Mouse (Mus musculus) midbrain, embryonic 13.5 days (tissue): ENCODE data around the gene Fau. TPM values are rescaled to one million over a fixed set of nuclear protein-coding genes. Genes with fewer than 3 reads are reported as not detected.

ENCODE experiments used
- ATAC-seq: fragments of 200-750 bp; cut with Nextera tagmentation; 2 replicates; pipeline ENCODE4 v1.8.0; 2017; ENCODE audit warnings: mild to moderate bottlenecking, moderate TSS enrichment, moderate library complexity
- H3K27ac ChIP-seq: fragments of 300-500 bp; sonication (generic); 2 replicates; pipeline ENCODE4 v1.5.1; 2015; ENCODE audit warnings: inconsistent platforms, mild to moderate bottlenecking, moderate library complexity
- H3K27me3 ChIP-seq: fragments of 300-500 bp; sonication (generic); 2 replicates; pipeline ENCODE4 v1.6.1; 2015; ENCODE audit warnings: mild to moderate bottlenecking, inconsistent platforms
- H3K36me3 ChIP-seq: fragments of 300-500 bp; sonication (generic); 2 replicates; pipeline ENCODE4 v1.6.1; 2015; ENCODE audit warnings: mild to moderate bottlenecking, inconsistent platforms
- H3K4me1 ChIP-seq: fragments of 300-500 bp; sonication (generic); replicated peaks from 2 replicates; pipeline ENCODE4 v1.6.1; 2015; ENCODE audit warnings: inconsistent platforms
- H3K4me2 ChIP-seq: fragments of 300-500 bp; sonication (generic); replicated peaks from 2 replicates; pipeline ENCODE4 v1.6.1; 2015; ENCODE audit warnings: moderate library complexity, mild to moderate bottlenecking, inconsistent platforms
- H3K4me3 ChIP-seq: fragments of 300-500 bp; sonication (generic); replicated peaks from 2 replicates; pipeline ENCODE4 v1.5.1; 2015; ENCODE audit warnings: mild to moderate bottlenecking, inconsistent platforms
- H3K9ac ChIP-seq: fragments of 300-500 bp; sonication (generic); replicated peaks from 2 replicates; pipeline ENCODE4 v1.6.1; 2015; ENCODE audit warnings: mild to moderate bottlenecking, inconsistent platforms
- H3K9me3 ChIP-seq: fragments of 300-500 bp; sonication (generic); 2 replicates; pipeline ENCODE4 v1.6.1; 2016; ENCODE audit warnings: mild to moderate bottlenecking, inconsistent platforms
- WGBS: fragments of 180-500 bp; shearing (Covaris S2); methylation state at CpG from one replicate; pipeline ENCODE4 v1.1.7; 2015; 5-methylcytosine and 5-hydroxymethylcytosine counted together
- polyA plus RNA-seq: library from polyadenylated mRNA; unstranded; fragments of >200 nt; fragmentation: Nextera tagmentation; extraction: Ambion mirVana; gene quantifications from 2 replicates; pipeline ENCODE4 v1.2.1, GENCODE M21; 2015

The Fau gene
- polyA plus RNA-seq, 1 experiment from 2014 or later: 632 TPM

- Histone ChIP-seq H3K27me3 (no peaks in the 10 kb centered on the region), H3K9me3 (no peaks in the 10 kb centered on the region), H3K9ac (peak overlapping the region; percentile 93), H3K27ac (no peak overlapping the region; the same call in 1 of the 2 replicates), H3K4me2 (peak overlapping the region; percentile 100), H3K4me3 (peak overlapping the region; percentile 96), H3K4me1 (peaks cover 30% of the 10 kb centered on the region), H3K36me3 (peaks cover 48% of the 10 kb centered on the region)
- ATAC-seq: no peak
- 90% methylated on average over 8 of the region's 8 CpGs for WGBS
Measured at GRCm38 (mm10) chr19:6047899-6048166, 9.8 kb upstream of the Fau start.

DNA sequence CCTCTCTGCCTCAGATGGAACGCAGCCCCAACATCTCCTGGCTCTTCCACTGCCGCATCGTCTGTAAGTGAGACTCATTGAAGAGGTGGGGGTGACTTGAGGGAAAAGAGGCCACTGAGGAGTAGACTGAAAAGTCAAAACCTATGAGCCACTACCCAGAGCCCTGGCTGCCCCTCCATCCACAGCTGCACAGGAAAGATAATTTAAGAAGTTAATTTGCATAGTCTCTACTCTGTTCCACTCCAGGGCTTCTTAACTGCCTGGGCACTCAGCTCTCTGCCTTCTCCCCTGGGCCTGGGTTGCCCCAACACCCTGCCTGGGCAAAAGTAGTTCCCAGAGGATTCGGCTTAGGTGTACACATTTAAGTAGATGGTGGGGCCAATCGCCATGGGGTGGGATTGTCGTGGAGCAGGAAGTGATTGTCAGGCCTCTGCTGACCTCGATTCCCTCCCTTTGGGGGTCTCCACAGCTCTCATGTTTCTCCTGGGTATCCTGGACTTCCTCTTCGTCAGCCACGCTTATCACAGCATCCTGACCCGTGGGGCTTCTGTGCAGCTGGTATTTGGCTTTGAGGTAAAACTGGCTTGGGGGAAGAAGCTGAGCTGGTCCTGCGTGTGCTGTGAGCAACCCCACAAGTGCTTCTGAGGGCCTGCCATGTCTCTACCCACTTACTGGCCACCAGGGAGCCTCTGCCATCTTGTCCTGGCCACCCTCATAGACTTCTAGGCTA lies 8.8 kb upstream of the Fau start:
- Histone ChIP-seq H3K4me3 (peak overlapping the region; percentile 96; the same call in 1 of the 2 replicates), H3K36me3 (peaks cover 58% of the 10 kb centered on the region), H3K4me2 (peak overlapping the region; percentile 100; the same call in 1 of the 2 replicates), H3K4me1 (peaks cover 30% of the 10 kb centered on the region), H3K27me3 (no peaks in the 10 kb centered on the region), H3K9me3 (no peaks in the 10 kb centered on the region), H3K27ac (no peak overlapping the region), H3K9ac (0 out of 2 replicates have a peak overlapping the region, but pooled peaks have one; percentile 93)
- WGBS: 94% methylated on average over 11 of the region's 11 CpGs
- ATAC-seq: no peak

GRCm38 (mm10) chr19:6052516-6052915 lies 5.1 kb upstream of the Fau start:
- Histone ChIP-seq H3K27me3 (no peaks in the 10 kb centered on the region), H3K9ac (no peak overlapping the region), H3K4me1 (peaks cover 30% of the 10 kb centered on the region), H3K27ac (no peak overlapping the region), H3K4me3 (no peak overlapping the region), H3K4me2 (no peak overlapping the region), H3K9me3 (no peaks in the 10 kb centered on the region), H3K36me3 (peaks cover 77% of the 10 kb centered on the region)
- 84% methylated on average over 7 of the region's 7 CpGs for WGBS
- ATAC-seq: no peak

GRCm38 (mm10) chr19:6054296-6054695 lies 3.3 kb upstream of the Fau start:
- Histone ChIP-seq H3K9ac (no peak overlapping the region), H3K9me3 (no peaks in the 10 kb centered on the region), H3K4me2 (no peak overlapping the region), H3K27ac (no peak overlapping the region), H3K4me1 (peaks cover 21% of the 10 kb centered on the region), H3K36me3 (peaks cover 70% of the 10 kb centered on the region), H3K27me3 (no peaks in the 10 kb centered on the region), H3K4me3 (no peak overlapping the region)
- no peak for ATAC-seq
- WGBS: 89% methylated on average over 5 of the region's 5 CpGs

- ATAC-seq: no peak
- Histone ChIP-seq H3K4me2 (peak overlapping the region; percentile 87), H3K9ac (peak overlapping the region; percentile 78), H3K9me3 (no peaks in the 10 kb centered on the region), H3K27me3 (no peaks in the 10 kb centered on the region), H3K4me3 (peak overlapping the region; percentile 81), H3K36me3 (peaks cover 51% of the 10 kb centered on the region), H3K27ac (no peak overlapping the region), H3K4me1 (peaks cover 28% of the 10 kb centered on the region)
- WGBS: 57% methylated on average over 4 of the region's 4 CpGs
Measured at GRCm38 (mm10) chr19:6056696-6057095, 948 bp upstream of the Fau start.

DNA sequence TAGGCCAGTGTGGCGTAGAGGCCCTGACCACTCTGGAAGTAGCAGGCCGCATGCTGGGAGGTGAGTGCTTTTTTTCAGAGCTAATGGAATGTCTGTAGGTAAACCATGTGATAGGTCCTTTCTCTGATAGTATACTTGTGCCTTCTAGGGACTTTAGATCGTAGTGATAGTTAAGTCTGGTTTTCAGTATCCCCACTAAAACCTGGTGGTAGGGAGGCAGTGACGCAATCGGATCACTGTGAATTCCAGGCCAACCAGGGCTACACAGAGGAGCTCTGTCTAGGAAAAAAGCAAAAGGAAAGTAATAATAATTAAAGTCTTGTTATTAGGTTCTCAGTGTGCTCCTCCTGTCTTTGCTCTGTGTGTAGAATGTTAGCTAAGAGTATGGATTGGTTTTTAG lies 869 bp downstream of the Fau start:
- Histone ChIP-seq H3K27ac (no peak overlapping the region), H3K9me3 (no peaks in the 10 kb centered on the region), H3K4me1 (peaks cover 46% of the 10 kb centered on the region), H3K9ac (peak overlapping the region; percentile 91), H3K36me3 (peaks cover 32% of the 10 kb centered on the region), H3K4me3 (peak overlapping the region; percentile 81), H3K4me2 (peak overlapping the region; percentile 86), H3K27me3 (no peaks in the 10 kb centered on the region)
- 35% methylated on average over 5 of the region's 5 CpGs for WGBS
- ATAC-seq: 0 out of 2 replicates have a peak, but pooled peaks have one; percentile 0

DNA sequence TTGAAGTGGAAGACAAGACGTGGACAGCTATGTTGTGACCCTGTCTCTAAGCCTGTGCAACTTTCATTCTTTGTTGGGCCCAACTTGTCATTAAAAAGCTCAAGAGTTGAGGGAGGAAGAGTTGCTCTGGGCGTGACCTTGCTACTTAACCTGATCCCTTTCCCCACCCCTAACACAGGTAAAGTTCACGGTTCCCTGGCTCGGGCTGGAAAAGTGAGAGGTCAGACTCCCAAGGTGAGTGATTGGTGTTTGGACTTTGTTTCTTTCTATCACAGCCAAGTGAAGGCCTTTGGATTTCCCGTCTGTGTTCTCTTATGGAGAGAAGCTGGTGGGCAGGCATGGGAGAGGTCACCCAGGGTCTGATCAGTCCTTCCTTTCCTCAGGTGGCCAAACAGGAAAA lies 1.3 kb downstream of the Fau start:
- Histone ChIP-seq H3K9ac (peak overlapping the region; percentile 91), H3K27ac (no peak overlapping the region), H3K4me2 (peak overlapping the region; percentile 86), H3K4me1 (peaks cover 51% of the 10 kb centered on the region), H3K27me3 (no peaks in the 10 kb centered on the region), H3K4me3 (peak overlapping the region; percentile 81), H3K9me3 (no peaks in the 10 kb centered on the region), H3K36me3 (peaks cover 28% of the 10 kb centered on the region)
- no peak for ATAC-seq
- 82% methylated on average over 5 of the region's 5 CpGs for WGBS

GRCm38 (mm10) chr19:6061021-6061533 lies 3.4 kb downstream of the Fau start, which contains the start of gene Znhit2:
Gene Znhit2 (plus strand): TSS chr19:6061192.
- WGBS: under 1% methylated on average over 58 of the region's 58 CpGs
- Histone ChIP-seq H3K4me2 (peak within 1 kb of the TSS; percentile 99), H3K36me3 (peaks cover 10% of the 10 kb centered on the region), H3K4me3 (peak within 1 kb of the TSS; percentile 91), H3K9me3 (no peaks in the 10 kb centered on the region), H3K9ac (peak within 1 kb of the TSS; percentile 98), H3K27me3 (no peaks in the 10 kb centered on the region), H3K4me1 (peaks cover 56% of the 10 kb centered on the region), H3K27ac (peak within 1 kb of the TSS; percentile 93)
- ATAC-seq: peak; percentile 77

- Histone ChIP-seq H3K4me1 (peaks cover 56% of the 10 kb centered on the region), H3K27me3 (no peaks in the 10 kb centered on the region), H3K4me2 (peak overlapping the region; percentile 99), H3K4me3 (peak overlapping the region; percentile 91), H3K27ac (peak overlapping the region; percentile 93), H3K9me3 (no peaks in the 10 kb centered on the region), H3K36me3 (peaks cover 10% of the 10 kb centered on the region), H3K9ac (peak overlapping the region; percentile 98)
- ATAC-seq: peak; percentile 12; the same call in 1 of the 2 replicates
- WGBS: 3% methylated on average over 44 of the region's 44 CpGs
Measured at GRCm38 (mm10) chr19:6061641-6062302, 4.1 kb downstream of the Fau start.

DNA sequence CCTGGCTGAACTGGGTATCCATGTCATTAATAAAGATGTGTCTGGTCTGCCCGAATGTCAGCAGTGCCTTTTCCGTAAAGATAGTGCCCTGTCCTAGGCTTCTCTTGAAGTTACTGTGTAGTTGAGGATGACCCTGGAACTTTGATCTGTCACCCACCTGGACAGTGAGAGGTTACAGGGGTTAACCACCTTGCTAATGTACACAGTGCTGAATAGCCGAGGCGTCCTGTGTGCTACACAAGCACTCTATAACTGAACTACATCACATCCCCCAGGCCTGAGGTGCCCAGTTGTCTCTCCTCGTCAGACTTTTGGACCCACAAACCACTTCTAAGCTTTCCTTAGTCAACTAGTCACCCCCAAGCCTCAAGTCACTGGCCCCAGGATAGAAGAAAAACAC lies 4.8 kb downstream of the Fau start:
- Histone ChIP-seq H3K4me1 (peaks cover 59% of the 10 kb centered on the region), H3K9ac (peak overlapping the region; percentile 98)

GRCm38 (mm10) chr19:6063081-6063480 lies 5.4 kb downstream of the Fau start:
- Histone ChIP-seq H3K4me2 (peak overlapping the region; percentile 99), H3K27me3 (no peaks in the 10 kb centered on the region), H3K9me3 (no peaks in the 10 kb centered on the region), H3K4me3 (peak overlapping the region; percentile 91; the same call in 1 of the 2 replicates), H3K9ac (peak overlapping the region; percentile 98), H3K36me3 (peaks cover 10% of the 10 kb centered on the region), H3K27ac (no peak overlapping the region), H3K4me1 (peaks cover 65% of the 10 kb centered on the region)
- WGBS: 93% methylated on average over 6 of the region's 6 CpGs
- no peak for ATAC-seq

More for the DNA sequence above, 4.8 kb downstream of the Fau start:
- Histone ChIP-seq H3K4me2 (peak overlapping the region; percentile 99), H3K36me3 (peaks cover 10% of the 10 kb centered on the region), H3K4me3 (peak overlapping the region; percentile 91), H3K27ac (0 out of 2 replicates have a peak overlapping the region, but pooled peaks have one; percentile 93), H3K27me3 (no peaks in the 10 kb centered on the region), H3K9me3 (no peaks in the 10 kb centered on the region)
- 77% methylated on average over 5 of the region's 5 CpGs for WGBS
- ATAC-seq: no peak

DNA sequence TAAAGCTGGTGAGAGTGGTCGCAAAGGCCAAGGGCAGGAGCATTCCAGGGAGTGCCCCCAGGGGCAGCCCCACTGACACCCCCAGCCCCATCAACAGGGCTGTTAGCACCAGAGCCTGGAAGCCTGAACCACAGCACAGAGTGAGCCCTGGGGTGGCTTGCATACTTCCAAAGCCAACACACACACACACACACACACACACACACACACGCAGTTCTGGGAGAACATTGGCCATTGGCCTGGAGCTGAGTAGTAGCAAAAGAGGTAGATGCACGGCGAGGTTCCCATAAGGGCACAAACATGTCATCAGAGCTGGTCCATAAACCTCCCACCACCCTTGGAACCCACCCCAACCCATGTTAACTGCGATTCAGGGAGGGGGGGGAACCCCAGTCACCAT lies 8.9 kb downstream of the Fau start:
- no peaks in the 10 kb centered on the region for H3K27me3 ChIP-seq
- peak overlapping the region; percentile 93 for H3K4me2 ChIP-seq
- peaks cover 28% of the 10 kb centered on the region for H3K36me3 ChIP-seq
- H3K27ac ChIP-seq: peak overlapping the region; percentile 93
- peak; percentile 35 for ATAC-seq
- H3K9ac ChIP-seq: peak overlapping the region; percentile 84
- peak overlapping the region; percentile 62 for H3K4me3 ChIP-seq
- WGBS: 43% methylated on average over 5 of the region's 5 CpGs
- H3K4me1 ChIP-seq: peaks cover 54% of the 10 kb centered on the region
- no peaks in the 10 kb centered on the region for H3K9me3 ChIP-seq
